Mouse (Mus musculus): ENCODE data around the gene Rfc4.

Rfc4 gene

GRCm38 (mm10) chr16:23145211-23145610 lies 17.7 kb upstream of the Rfc4 start:
- in situ Hi-C loops (cut with MboI; ENCODE audit: low pct_unique_long_range_greater_than_20kb in 1 of 2, low sequenced_read_pairs in 2 of 2, unreplicated experiment in 1 of 2) = no loop called here

- in situ Hi-C loops (cut with MboI; ENCODE audit: low pct_unique_long_range_greater_than_20kb in 1 of 2, low sequenced_read_pairs in 2 of 2, unreplicated experiment in 1 of 2) = no loop called here
Measured at GRCm38 (mm10) chr16:23144326-23144725, 16.8 kb upstream of the Rfc4 start.

- in situ Hi-C loops (cut with MboI; ENCODE audit: low pct_unique_long_range_greater_than_20kb in 1 of 2, low sequenced_read_pairs in 2 of 2, unreplicated experiment in 1 of 2) = no loop called here
Measured at GRCm38 (mm10) chr16:23140911-23141310, 13.4 kb upstream of the Rfc4 start.

GRCm38 (mm10) chr16:23136406-23136970 lies 9.0 kb upstream of the Rfc4 start:
- in situ Hi-C loops (cut with MboI; ENCODE audit: low pct_unique_long_range_greater_than_20kb in 1 of 2, low sequenced_read_pairs in 2 of 2, unreplicated experiment in 1 of 2) = no loop called here

GRCm38 (mm10) chr16:23135421-23136149 lies 8.0 kb upstream of the Rfc4 start:
- in situ Hi-C loops (cut with MboI; ENCODE audit: low pct_unique_long_range_greater_than_20kb in 1 of 2, low sequenced_read_pairs in 2 of 2, unreplicated experiment in 1 of 2) = no loop called here

GRCm38 (mm10) chr16:23132336-23132735 lies 4.8 kb upstream of the Rfc4 start:
- in situ Hi-C loops (cut with MboI; ENCODE audit: low pct_unique_long_range_greater_than_20kb in 1 of 2, low sequenced_read_pairs in 2 of 2, unreplicated experiment in 1 of 2) = loop anchor here in 1 of 2 experiments (5.0 kb wide), 1 partner anchor 45 kb away; no protein-coding TSS in a partner anchor

GRCm38 (mm10) chr16:23130303-23130702 lies 2.8 kb upstream of the Rfc4 start:
- in situ Hi-C loops (cut with MboI; ENCODE audit: low pct_unique_long_range_greater_than_20kb in 1 of 2, low sequenced_read_pairs in 2 of 2, unreplicated experiment in 1 of 2) = loop anchor here in 1 of 2 experiments (5.0 kb wide), 1 partner anchor 43 kb away; no protein-coding TSS in a partner anchor

GRCm38 (mm10) chr16:23127311-23127672 lies 245 bp downstream of the Rfc4 start:
- in situ Hi-C loops (cut with MboI; ENCODE audit: low pct_unique_long_range_greater_than_20kb in 1 of 2, low sequenced_read_pairs in 2 of 2, unreplicated experiment in 1 of 2) = no loop called here

- in situ Hi-C loops (cut with MboI; ENCODE audit: low pct_unique_long_range_greater_than_20kb in 1 of 2, low sequenced_read_pairs in 2 of 2, unreplicated experiment in 1 of 2) = loop anchor here (25.0 kb wide), 3 partner anchors 712 to 1913 kb away; no protein-coding TSS in a partner anchor
Measured at GRCm38 (mm10) chr16:23124398-23124797, 3.1 kb downstream of the Rfc4 start.

GRCm38 (mm10) chr16:23123104-23123503 lies 4.4 kb downstream of the Rfc4 start:
- in situ Hi-C loops (cut with MboI; ENCODE audit: low pct_unique_long_range_greater_than_20kb in 1 of 2, low sequenced_read_pairs in 2 of 2, unreplicated experiment in 1 of 2) = loop anchor here (25.0 kb wide), 3 partner anchors 711 to 1914 kb away; no protein-coding TSS in a partner anchor

GRCm38 (mm10) chr16:23122446-23122845 lies 5.1 kb downstream of the Rfc4 start:
- in situ Hi-C loops (cut with MboI; ENCODE audit: low pct_unique_long_range_greater_than_20kb in 1 of 2, low sequenced_read_pairs in 2 of 2, unreplicated experiment in 1 of 2) = loop anchor here (25.0 kb wide), 3 partner anchors 710 to 1915 kb away; no protein-coding TSS in a partner anchor

GRCm38 (mm10) chr16:23117173-23117572 lies 10.4 kb downstream of the Rfc4 start:
- in situ Hi-C loops (cut with MboI; ENCODE audit: low pct_unique_long_range_greater_than_20kb in 1 of 2, low sequenced_read_pairs in 2 of 2, unreplicated experiment in 1 of 2) = loop anchor here (25.0 kb wide), 3 partner anchors 705 to 1920 kb away; no protein-coding TSS in a partner anchor

GRCm38 (mm10) chr16:23115486-23115885 lies 12.1 kb downstream of the Rfc4 start:
- in situ Hi-C loops (cut with MboI; ENCODE audit: low pct_unique_long_range_greater_than_20kb in 1 of 2, low sequenced_read_pairs in 2 of 2, unreplicated experiment in 1 of 2) = loop anchor here (25.0 kb wide), 3 partner anchors 703 to 1922 kb away; no protein-coding TSS in a partner anchor

- in situ Hi-C loops (cut with MboI; ENCODE audit: low pct_unique_long_range_greater_than_20kb in 1 of 2, low sequenced_read_pairs in 2 of 2, unreplicated experiment in 1 of 2) = loop anchor here (25.0 kb wide), 3 partner anchors 702 to 1923 kb away; no protein-coding TSS in a partner anchor
Measured at GRCm38 (mm10) chr16:23114339-23115171, 13.0 kb downstream of the Rfc4 start.

- in situ Hi-C loops (cut with MboI; ENCODE audit: low pct_unique_long_range_greater_than_20kb in 1 of 2, low sequenced_read_pairs in 2 of 2, unreplicated experiment in 1 of 2) = loop anchor here (25.0 kb wide), 3 partner anchors 702 to 1923 kb away; no protein-coding TSS in a partner anchor
Measured at GRCm38 (mm10) chr16:23113903-23114302, 13.6 kb downstream of the Rfc4 start.

GRCm38 (mm10) chr16:23112861-23113435 lies 14.6 kb downstream of the Rfc4 start:
- in situ Hi-C loops (cut with MboI; ENCODE audit: low pct_unique_long_range_greater_than_20kb in 1 of 2, low sequenced_read_pairs in 2 of 2, unreplicated experiment in 1 of 2) = loop anchor here (25.0 kb wide), 3 partner anchors 701 to 1924 kb away; no protein-coding TSS in a partner anchor

GRCm38 (mm10) chr16:23112348-23112747 lies 15.2 kb downstream of the Rfc4 start:
- in situ Hi-C loops (cut with MboI; ENCODE audit: low pct_unique_long_range_greater_than_20kb in 1 of 2, low sequenced_read_pairs in 2 of 2, unreplicated experiment in 1 of 2) = loop anchor here (25.0 kb wide), 3 partner anchors 700 to 1925 kb away; no protein-coding TSS in a partner anchor
